Mouse (Mus musculus) neutrophil, adult 5-6 weeks (primary cell): ENCODE measurements around the gene Galnt18. TPM values are rescaled to one million over a fixed set of nuclear protein-coding genes. Genes with fewer than 3 reads are reported as not detected.

Source experiments
- ATAC-seq: fragments of 151-379, 151-347 bp; 2 replicates; pipeline ENCODE4 v1.8.0; 2017; ENCODE audit warnings: mild to moderate bottlenecking, moderate TSS enrichment; ENCODE audit not compliant: insufficient number of reproducible peaks, poor library complexity, low FRiP score, severe bottlenecking; ENCODE audit errors: extremely low read depth
- total RNA-seq: library from RNA; stranded (forward); fragments of 200-1000 nt; gene quantifications from 2 replicates; pipeline ENCODE4 v1.2.3, GENCODE M21; 2017

Galnt18 gene
- total RNA-seq, 1 experiment from 2014 or later = 0.23 TPM

DNA sequence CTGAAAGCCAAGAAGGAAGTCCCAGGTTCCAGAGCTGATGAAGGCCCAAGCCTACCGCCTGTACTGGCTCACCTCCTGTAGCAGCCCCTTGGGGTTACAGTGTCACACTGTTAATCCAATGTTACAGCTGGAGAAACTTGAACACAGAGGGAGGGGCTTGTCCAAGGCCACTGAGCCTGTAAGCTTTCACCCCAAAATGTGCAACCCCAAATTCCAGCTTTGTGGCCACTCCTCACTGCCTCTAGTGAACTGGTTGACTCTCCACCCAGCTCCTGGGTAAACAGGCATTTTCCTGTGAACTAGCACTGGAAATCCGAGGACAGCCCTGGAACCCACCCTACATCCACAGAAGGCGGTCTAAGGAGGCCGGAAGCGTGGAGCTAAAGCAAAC lies 58.5 kb downstream of the Galnt18 start:
- no peak for ATAC-seq

DNA sequence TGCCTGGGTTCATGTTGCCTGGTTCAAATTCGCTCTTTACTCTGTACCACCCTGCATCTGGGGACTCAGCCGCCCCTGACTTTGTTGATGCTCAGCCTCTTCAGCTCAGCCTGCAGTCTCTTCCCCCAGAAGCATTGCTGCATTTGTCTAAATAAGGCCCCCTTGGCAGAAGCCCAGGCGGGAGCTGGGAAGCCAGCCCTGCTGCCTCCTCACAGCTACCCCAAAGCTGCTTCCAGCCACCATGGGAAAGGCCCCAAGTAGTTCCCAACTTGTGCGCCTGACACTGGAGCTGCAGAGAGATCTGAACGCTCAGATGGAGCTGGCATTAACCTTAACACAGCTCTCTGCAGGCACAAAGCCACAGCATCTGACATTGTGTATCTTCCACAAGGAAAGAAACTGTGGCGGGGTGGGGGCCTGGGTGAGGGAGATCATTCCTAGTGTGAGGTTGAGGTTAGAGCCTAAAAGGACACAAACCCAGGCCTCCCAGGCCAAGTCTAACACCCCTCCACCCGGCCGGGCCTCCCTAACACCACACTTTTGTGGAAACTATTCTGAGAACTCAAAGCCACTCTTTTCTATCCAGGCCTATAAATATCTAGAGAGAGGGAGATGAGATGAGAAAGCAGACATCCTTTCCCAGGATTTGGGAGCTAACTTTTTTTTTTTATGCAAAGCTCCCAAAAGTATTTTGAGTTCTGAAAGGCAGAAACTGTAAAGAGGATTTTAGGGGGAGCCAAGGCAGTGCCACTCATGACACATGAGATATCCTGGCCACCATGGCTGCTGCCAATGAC lies 59.1 kb downstream of the Galnt18 start:
- ATAC-seq = no peak

DNA sequence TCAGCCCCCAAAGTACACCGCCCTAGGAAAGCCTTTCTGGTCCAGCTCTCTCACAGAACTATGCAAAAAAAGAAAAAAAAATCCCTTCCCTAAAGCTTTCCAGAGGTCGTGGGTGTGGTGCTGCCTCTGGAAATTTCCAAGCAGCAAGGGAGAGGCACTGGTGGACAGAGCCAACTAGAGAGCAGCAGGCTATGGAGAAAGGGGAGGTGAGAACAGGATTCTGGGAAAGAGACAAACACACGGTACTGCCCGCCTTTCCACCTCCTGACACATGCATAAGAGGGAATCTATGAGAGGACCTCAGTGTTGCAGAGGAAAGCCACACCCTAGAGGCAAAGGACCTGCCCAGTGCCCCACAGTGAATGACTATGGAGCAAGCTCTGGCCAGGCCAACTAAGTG lies 60.9 kb downstream of the Galnt18 start:
- no peak for ATAC-seq

DNA sequence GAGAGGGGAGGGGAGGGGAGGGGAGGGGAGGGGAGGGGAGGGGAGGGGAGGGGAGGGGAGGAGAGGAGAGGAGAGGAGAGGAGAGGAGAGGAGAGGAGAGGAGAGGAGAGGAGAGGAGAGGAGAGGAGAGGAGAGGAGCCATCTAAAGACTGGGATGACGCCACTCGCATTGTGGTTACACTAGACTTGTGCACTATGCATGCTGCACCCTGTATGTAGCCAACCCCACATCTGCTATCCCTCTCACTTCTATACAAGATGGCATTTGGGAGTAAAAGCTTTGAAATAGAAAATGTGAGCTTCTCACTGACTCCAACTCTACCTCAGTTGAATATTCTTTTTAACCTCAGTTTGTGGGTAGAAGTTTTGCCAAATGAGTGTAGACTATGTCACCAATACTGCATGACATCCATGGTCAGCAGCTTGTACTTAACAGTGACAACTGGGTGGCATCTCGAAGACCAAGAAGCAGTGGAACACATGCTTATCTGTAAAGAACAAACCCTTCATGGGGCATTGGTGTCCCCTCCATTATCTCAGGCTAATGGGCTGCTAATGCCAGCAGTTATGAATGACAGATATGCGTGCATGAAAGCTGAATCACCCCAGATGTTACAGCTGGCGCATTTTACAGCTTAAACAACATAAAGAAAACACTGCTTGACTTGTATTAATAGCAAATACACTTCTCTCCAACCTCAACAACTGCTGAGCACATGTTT lies 65.0 kb downstream of the Galnt18 start:
- no peak for ATAC-seq

DNA sequence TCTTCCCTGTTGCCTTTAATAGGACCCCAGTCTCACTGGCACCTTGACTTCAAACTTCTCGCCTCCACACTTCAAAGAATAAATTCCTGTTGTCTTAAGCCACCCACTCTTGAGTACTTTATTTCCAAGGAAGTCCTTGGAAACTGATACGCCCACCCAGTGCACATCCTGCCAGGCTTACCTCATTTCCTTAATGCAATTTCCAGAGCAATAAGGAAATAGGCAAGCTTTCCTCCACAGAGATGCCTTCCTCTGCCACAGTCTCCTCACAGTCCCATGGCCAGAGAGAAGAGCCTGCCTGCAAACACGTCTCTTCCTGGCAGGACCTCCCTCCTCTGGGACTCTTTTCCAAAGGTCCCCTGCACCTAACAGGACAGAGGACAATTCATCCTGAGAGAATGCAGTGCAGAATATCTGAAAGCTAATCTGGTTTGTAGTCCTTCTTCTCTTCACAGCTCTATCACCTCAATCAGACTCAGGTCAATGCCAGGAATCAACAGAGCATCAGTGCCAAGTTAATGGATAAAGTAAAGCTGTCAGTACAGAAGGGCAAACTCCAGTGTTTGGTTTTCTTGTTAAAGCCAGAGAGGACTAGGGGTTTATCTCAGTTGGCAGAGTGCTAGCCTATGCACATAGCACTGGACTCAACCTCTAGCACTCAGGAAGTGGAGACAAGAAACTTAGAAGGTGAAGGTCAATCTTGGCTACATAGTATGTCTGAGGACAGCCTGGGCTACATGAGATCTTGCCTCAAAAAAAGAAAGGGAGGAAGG lies 65.8 kb downstream of the Galnt18 start:
- ATAC-seq = no peak

DNA sequence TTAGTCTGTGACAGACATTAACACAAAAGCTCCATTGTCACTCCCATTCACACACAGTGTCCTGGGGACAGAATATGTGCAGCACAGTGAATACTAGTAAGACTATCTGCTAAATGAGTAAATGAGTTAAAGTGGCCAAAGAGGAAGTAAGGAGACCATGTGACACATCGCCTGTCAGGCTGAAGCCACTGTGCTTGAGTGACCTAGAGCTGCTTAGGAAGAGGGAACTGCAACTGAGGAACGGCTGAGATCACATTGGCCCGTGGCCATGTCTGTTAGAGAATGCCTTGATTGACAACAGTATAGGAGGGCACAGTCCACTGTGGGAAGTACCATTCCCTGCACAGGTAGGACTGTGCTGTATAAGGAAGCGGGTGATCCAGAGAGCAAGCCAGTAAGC lies 67.0 kb downstream of the Galnt18 start:
- no peak for ATAC-seq

DNA sequence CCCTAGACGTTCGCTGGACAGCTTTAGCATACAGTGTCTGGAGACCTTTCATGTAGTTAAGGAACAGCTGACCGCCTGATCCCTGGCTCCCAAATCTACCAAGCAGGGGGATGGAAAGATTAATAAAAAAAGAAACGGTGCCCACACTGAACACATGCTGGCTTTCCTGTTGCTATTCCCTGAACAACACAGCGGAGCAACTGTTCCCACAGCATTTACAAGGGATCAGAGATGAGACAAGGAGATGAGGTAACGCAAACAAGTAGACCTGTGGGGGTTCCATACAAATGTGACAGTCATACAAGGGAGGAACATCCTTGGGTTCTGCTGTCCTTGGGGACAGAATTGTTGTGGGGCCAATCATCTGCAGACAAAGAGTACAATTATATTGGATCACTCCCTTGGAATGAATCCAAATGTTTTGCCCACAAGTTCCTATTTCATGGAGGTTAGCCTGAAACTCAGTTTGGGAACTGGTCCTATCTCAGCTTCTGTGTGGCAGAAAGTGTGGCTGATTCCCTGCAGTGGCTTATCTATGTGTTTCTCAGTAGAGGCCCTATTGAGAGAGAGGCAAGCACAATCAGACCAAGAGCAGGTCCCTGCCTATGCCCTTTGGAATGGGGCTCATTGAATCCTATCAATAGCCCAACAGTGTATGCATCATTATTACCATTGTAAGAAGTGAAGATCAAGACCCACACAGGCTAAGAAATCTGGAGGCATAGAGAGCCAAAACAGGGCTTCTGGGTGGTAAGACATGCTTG lies 68.5 kb downstream of the Galnt18 start:
- no peak for ATAC-seq

DNA sequence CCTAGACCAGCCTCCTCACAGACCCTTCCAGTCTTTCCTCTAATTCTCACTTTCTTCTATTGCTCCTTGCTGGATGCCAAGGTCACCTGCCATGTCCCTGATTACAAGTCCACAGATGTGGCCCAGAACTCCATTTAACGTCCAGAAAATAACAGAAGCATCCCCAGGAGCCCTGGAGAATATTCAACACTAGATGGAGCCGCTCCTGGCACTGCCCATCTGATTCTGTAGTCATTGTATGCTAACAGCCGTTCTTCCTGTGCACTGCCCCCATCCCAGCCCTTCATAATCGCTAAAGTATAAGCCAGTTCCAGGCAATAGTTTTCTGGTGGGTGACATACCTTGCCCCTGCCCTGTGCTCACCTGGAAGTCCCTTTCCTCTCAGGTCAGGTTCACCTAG lies 69.5 kb downstream of the Galnt18 start:
- no peak for ATAC-seq

DNA sequence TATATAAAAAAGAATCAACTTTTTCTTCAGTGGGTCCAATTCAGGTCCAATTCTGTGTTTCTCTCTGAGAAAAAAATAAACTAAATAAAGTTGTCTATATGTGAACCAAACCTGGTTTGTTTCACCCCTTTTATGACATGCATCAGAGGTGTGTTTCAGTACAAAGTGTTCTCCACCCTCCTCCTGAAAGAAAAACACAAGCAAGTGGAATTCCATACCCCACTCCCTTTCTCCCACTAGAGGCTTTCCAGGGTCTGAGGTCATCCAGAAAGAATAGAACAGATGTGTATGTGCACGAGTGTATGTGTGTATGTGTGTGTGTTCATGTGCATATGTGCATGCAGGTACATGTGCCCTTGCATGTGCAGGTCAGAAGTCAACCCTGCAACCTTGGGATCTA lies 71.2 kb downstream of the Galnt18 start:
- no peak for ATAC-seq

DNA sequence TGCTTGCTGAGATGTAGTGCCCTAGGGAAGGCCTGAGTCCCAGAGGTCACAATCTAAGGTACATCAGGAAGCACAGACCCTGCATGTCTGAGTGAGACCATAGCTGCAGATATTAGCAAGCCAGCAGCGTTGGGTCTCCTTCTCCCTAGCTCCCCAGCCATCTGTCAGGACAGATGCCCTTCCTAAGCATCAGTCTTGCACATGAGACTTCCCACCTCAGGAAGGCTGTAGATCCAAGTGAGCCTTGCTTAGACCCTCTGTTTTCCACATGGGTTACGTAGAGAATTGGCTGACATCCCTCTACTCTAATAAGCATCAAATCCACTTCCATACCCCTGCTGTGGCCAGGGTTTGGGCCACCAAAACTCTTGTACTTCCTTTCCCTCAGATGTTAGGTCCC lies 76.8 kb downstream of the Galnt18 start:
- ATAC-seq = no peak

DNA sequence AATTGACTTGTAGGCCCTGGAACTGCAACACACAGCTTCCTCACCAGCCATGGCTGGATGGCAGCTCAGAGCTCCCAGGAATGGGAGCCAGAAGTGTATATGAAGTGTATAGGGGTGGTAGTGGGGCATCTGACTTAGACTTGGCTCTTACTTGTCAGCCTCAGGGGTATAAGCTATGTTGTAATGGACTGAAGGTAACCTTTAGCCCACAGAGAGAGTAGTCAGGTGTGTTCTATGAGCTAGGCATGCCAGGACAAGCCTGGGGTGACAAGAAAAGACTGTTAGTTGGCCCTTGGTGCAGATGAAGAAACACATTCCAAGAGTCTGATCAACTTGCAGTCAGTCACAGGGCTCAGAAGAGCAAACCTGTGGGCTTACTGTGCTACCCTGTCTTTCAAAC lies 78.0 kb downstream of the Galnt18 start:
- ATAC-seq = no peak

DNA sequence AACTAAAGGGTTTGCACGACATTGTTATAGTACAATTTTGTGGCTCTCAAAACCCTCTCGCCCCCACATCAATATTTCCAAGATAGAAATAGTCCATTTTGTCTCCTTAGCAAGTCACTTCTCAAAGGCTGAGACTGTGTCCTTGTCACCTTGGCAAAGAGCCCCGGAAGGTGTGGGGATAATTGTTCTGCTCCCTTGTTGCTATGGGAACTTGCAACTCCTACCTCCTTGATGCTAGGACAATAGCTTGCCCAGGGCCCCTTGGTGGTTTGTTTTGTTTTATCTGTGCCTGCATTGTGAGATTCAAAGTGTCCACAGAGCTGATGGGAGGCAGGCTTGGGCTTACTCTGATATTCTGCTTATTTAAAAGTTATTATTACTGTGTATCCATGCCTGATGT lies 80.3 kb downstream of the Galnt18 start:
- ATAC-seq = no peak

DNA sequence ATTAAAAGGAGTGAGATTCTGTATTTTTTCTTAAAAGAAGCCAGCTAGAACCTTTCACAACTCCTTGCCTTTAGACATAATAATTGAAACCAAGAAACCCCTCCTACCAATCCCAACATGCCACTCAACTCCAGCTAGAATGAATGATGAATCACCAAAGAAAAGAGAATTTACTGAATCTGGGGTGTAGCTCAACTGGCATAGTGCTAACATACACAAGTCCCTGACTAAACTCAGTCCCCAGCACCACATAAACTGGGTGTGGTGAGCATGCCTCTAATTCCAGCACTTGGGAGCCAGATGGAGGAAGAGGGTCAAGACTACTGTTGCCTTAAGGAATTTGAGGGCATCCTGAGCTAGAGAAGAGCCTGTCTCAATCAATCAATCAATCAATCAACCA lies 83.6 kb downstream of the Galnt18 start:
- ATAC-seq = no peak

DNA sequence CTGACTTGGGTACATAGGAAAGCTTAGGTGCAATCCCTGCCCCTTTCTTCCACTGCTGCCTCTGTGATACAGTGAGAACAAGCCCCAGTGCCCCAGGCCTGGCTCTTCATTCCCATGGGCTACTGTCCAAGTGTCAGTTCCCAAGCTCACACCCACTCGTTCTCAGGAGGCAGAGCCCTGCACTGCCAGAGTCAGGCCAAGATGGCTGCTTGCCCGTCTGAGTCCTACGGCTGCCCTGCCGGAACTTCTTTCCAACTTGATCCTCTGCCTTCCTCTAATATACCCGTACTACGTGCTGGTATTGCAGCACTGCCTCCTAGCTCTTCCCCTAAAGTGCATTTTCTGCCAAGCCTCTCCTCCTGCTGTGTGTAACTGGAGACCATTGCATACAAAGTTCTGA lies 85.5 kb downstream of the Galnt18 start:
- ATAC-seq = no peak

DNA sequence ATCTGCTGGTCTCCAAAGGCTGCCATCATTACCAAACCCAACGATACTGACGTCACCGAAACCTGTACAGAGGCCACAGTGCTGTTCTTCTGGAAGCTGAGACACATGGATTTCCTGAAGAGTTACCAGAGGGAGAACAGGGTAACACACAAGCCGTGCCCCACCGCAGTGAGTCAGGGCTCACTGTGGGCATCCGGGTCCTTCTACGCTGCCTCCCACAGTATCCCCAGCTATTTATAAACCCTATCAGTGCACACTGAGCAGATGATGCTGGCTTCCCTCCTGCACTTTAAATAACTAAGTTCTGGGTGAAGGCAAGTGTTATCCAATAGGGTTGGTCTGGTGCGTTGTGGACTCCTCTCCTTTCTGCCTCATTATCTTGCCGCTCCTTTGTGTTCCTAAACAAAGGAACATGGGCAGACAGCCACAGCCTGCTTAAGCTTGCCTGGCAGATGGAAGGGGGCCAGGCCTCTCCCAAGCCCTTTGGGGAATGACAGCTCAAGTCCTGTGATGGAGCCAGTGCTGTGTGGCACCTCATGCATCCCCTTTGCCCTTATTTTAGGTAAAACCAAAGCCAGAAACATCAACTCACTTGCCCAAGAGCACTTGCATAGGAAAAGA lies 87.0 kb downstream of the Galnt18 start:
- no peak for ATAC-seq

DNA sequence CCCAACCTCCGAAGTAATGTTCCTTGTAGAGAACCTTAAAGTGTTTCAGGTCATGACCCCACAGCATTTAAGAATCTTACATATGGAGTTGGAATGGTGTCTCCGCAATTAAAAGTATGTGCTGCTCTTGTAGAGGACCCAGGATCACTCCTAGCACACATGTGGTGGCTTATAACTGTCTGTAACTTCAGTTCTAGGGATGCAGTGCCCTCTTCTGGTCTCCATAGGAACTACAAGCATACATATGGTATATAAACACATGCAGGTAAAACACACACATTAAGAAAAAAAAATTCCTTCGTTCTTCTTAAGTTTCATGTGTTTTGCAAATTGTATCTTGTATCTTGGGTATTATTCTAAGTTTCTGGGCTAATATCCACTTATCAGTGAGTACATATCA lies 99.7 kb downstream of the Galnt18 start:
- ATAC-seq = no peak

DNA sequence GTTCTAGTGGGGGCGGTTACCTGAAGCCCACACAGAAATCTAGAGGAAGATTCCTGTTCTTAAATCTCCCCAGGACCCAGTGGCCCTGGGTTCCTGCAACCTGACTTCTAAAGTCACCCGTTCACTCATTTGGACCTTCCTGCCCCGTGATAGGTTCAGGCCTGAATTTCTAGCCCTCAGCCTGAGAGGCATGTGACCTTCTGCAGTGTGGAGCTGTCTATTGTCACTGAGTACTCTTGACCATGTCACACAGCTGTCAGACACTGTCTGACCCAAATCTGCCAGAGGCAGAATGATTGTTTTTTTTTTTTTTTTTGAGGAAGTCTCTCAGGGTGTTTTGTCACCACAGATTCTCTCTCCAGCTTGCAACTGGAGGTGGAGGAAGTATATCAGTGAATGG lies 103.3 kb downstream of the Galnt18 start:
- no peak for ATAC-seq

DNA sequence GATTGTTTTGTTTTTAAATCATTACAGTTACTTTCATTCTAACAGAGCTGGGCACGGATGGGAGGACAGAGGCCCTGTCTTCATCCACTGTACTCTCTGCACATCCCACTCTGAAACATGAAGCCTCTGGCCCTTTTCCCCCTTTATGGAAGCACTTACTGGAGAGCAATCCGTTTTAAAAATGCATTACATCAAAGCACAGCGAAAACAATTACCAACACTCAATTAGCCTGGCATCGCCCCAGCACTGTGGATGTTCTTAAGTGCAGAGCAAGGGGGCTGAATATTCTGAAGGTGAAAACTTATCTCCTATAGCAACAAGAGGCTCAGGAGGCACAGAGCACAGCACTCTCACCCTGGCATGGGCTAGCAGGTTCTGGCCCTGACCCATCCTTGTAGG lies 107.3 kb downstream of the Galnt18 start:
- ATAC-seq = no peak
